Mouse (Mus musculus) limb, embryonic 12.5 days (tissue): Measurements from ENCODE around the gene Cep97. TPM values are rescaled to one million over a fixed set of nuclear protein-coding genes. Genes with fewer than 3 reads are reported as not detected.
"Not testable (repeated sequence)": the region's sequence is repeated elsewhere in the genome, so short reads cannot be mapped to it uniquely, and the experiment has no call there.

Experiments used
- ATAC-seq: fragments of 200-750 bp; cut with Nextera tagmentation; 2 replicates; pipeline ENCODE4 v1.8.0; 2017; ENCODE audit warnings: low read depth, moderate TSS enrichment; ENCODE audit not compliant: insufficient number of reproducible peaks, insufficient read depth, low FRiP score, low TSS enrichment
- H3K27ac ChIP-seq: fragments of 300-500 bp; sonication (generic); 2 replicates; pipeline ENCODE4 v1.5.1; 2016; ENCODE audit warnings: mild to moderate bottlenecking, moderate library complexity
- H3K27me3 ChIP-seq: fragments of 300-500 bp; sonication (generic); 2 replicates; pipeline ENCODE4 v1.6.1; 2016; ENCODE audit warnings: mild to moderate bottlenecking, moderate library complexity
- H3K36me3 ChIP-seq: fragments of 300-500 bp; sonication (generic); 2 replicates; pipeline ENCODE4 v1.6.1; 2016; ENCODE audit warnings: mild to moderate bottlenecking, moderate library complexity
- H3K4me1 ChIP-seq: fragments of 300-500 bp; sonication (generic); replicated peaks from 2 replicates; pipeline ENCODE4 v1.6.1; 2016
- H3K4me2 ChIP-seq: fragments of 300-500 bp; sonication (generic); 2 replicates; pipeline ENCODE4 v1.6.1; 2016; ENCODE audit warnings: mild to moderate bottlenecking, moderate library complexity
- H3K4me3 ChIP-seq: fragments of 300-500 bp; sonication (generic); replicated peaks from 2 replicates; pipeline ENCODE4 v1.5.1; 2016; ENCODE audit warnings: mild to moderate bottlenecking
- H3K9ac ChIP-seq: fragments of 300-500 bp; sonication (generic); replicated peaks from 2 replicates; pipeline ENCODE4 v1.6.1; 2016; ENCODE audit warnings: mild to moderate bottlenecking, moderate library complexity
- H3K9me3 ChIP-seq: fragments of 300-500 bp; sonication (generic); 2 replicates; pipeline ENCODE4 v1.6.1; 2016; ENCODE audit warnings: mild to moderate bottlenecking, moderate library complexity
- WGBS: fragments of 180-500 bp; shearing (Covaris S2); methylation state at CpG from one replicate; pipeline ENCODE4 v1.1.7; 2016; 5-methylcytosine and 5-hydroxymethylcytosine counted together
- polyA plus RNA-seq: library from polyadenylated mRNA; unstranded; fragments of >200 nt; fragmentation: Nextera tagmentation; extraction: Ambion mirVana; gene quantifications from 2 replicates; pipeline ENCODE4 v1.2.1, GENCODE M21; 2016

Cep97 gene
- polyA plus RNA-seq, 1 experiment from 2014 or later, result 13.4 TPM

- ATAC-seq, result no peak
- Histone ChIP-seq H3K9me3 (no peaks in the 10 kb centered on the region), H3K27ac (no peak overlapping the region), H3K27me3 (no peaks in the 10 kb centered on the region), H3K9ac (no peak overlapping the region), H3K4me1 (peaks cover 4% of the 10 kb centered on the region), H3K36me3 (peaks cover 16% of the 10 kb centered on the region), H3K4me2 (no peak overlapping the region), H3K4me3 (no peak overlapping the region)
- WGBS, result 69% methylated on average over 4 of the region's 4 CpGs
Measured at GRCm38 (mm10) chr16:55964126-55964949, 29.7 kb upstream of the Cep97 start.

- not testable (repeated sequence) for H3K27ac ChIP-seq, H3K9me3 ChIP-seq, H3K27me3 ChIP-seq, ATAC-seq, H3K4me1 ChIP-seq, H3K9ac ChIP-seq, H3K4me2 ChIP-seq, H3K36me3 ChIP-seq, H3K4me3 ChIP-seq
- WGBS, result 88% methylated on average over 6 of the region's 11 CpGs
Measured at GRCm38 (mm10) chr16:55963068-55963467, 28.4 kb upstream of the Cep97 start.

- not testable (repeated sequence) for H3K4me3 ChIP-seq, H3K27me3 ChIP-seq, H3K9ac ChIP-seq, H3K4me1 ChIP-seq, ATAC-seq, H3K9me3 ChIP-seq, H3K4me2 ChIP-seq, H3K36me3 ChIP-seq, H3K27ac ChIP-seq
- WGBS, result 86% methylated on average over 9 of the region's 9 CpGs
Measured at GRCm38 (mm10) chr16:55954196-55954595, 19.5 kb upstream of the Cep97 start.

- no peak overlapping the region for H3K27ac ChIP-seq
- no peak overlapping the region for H3K4me2 ChIP-seq
- no peaks in the 10 kb centered on the region for H3K9me3 ChIP-seq
- no peaks in the 10 kb centered on the region for H3K27me3 ChIP-seq
- no peaks in the 10 kb centered on the region for H3K4me1 ChIP-seq
- no peak for ATAC-seq
- H3K36me3 ChIP-seq, result no peaks in the 10 kb centered on the region
- H3K9ac ChIP-seq, result no peak overlapping the region
- H3K4me3 ChIP-seq, result no peak overlapping the region
Measured at GRCm38 (mm10) chr16:55952771-55953170, 18.1 kb upstream of the Cep97 start.

- H3K27me3 ChIP-seq, result no peaks in the 10 kb centered on the region
- H3K9ac ChIP-seq, result no peak overlapping the region
- no peaks in the 10 kb centered on the region for H3K4me1 ChIP-seq
- H3K4me3 ChIP-seq, result no peak overlapping the region
- no peak overlapping the region for H3K4me2 ChIP-seq
- H3K9me3 ChIP-seq, result no peaks in the 10 kb centered on the region
- no peak overlapping the region for H3K27ac ChIP-seq
- ATAC-seq, result no peak; the same call in 1 of the 2 replicates
- 75% methylated on average over 7 of the region's 7 CpGs for WGBS
- no peaks in the 10 kb centered on the region for H3K36me3 ChIP-seq
Measured at GRCm38 (mm10) chr16:55951679-55952327, 17.1 kb upstream of the Cep97 start.

- Histone ChIP-seq H3K36me3 (no peaks in the 10 kb centered on the region), H3K4me1 (no peaks in the 10 kb centered on the region), H3K9ac (no peak overlapping the region), H3K27ac (no peak overlapping the region), H3K4me3 (no peak overlapping the region), H3K27me3 (no peaks in the 10 kb centered on the region), H3K4me2 (no peak overlapping the region), H3K9me3 (no peaks in the 10 kb centered on the region)
- 47% methylated on average over 19 of the region's 19 CpGs for WGBS
- ATAC-seq, result no peak
Measured at GRCm38 (mm10) chr16:55950946-55951678, 16.5 kb upstream of the Cep97 start.

- no peaks in the 10 kb centered on the region for H3K4me1 ChIP-seq
- 75% methylated on average over 3 of the region's 3 CpGs for WGBS
Measured at GRCm38 (mm10) chr16:55950462-55950861, 15.8 kb upstream of the Cep97 start.

GRCm38 (mm10) chr16:55948963-55949362 is 14.3 kb upstream of the Cep97 start:
- Histone ChIP-seq H3K4me3 (no peak overlapping the region), H3K4me1 (no peaks in the 10 kb centered on the region), H3K9ac (no peak overlapping the region), H3K27me3 (no peaks in the 10 kb centered on the region), H3K36me3 (no peaks in the 10 kb centered on the region), H3K27ac (no peak overlapping the region), H3K4me2 (no peak overlapping the region), H3K9me3 (no peaks in the 10 kb centered on the region)
- WGBS, result 70% methylated on average over 7 of the region's 7 CpGs
- ATAC-seq, result no peak

More at GRCm38 (mm10) chr16:55950462-55950861, 15.8 kb upstream of the Cep97 start:
- Histone ChIP-seq H3K9ac (no peak overlapping the region), H3K9me3 (no peaks in the 10 kb centered on the region), H3K27ac (no peak overlapping the region), H3K36me3 (no peaks in the 10 kb centered on the region), H3K27me3 (no peaks in the 10 kb centered on the region), H3K4me3 (no peak overlapping the region), H3K4me2 (no peak overlapping the region)
- ATAC-seq, result no peak

- H3K4me2 ChIP-seq, ATAC-seq, H3K27ac ChIP-seq, H3K27me3 ChIP-seq, H3K4me3 ChIP-seq, H3K9ac ChIP-seq, H3K36me3 ChIP-seq, H3K9me3 ChIP-seq, H3K4me1 ChIP-seq: not testable (repeated sequence)
- 86% methylated on average over 2 of the region's 2 CpGs for WGBS
Measured at GRCm38 (mm10) chr16:55947876-55948410, 13.3 kb upstream of the Cep97 start.

- Histone ChIP-seq H3K4me1 (no peaks in the 10 kb centered on the region), H3K27ac (no peak overlapping the region), H3K36me3 (no peaks in the 10 kb centered on the region), H3K4me2 (no peak overlapping the region), H3K4me3 (no peak overlapping the region), H3K27me3 (no peaks in the 10 kb centered on the region), H3K9ac (no peak overlapping the region), H3K9me3 (no peaks in the 10 kb centered on the region)
- 80% methylated on average over 3 of the region's 3 CpGs for WGBS
- ATAC-seq, result no peak
Measured at GRCm38 (mm10) chr16:55947266-55947665, 12.6 kb upstream of the Cep97 start.

GRCm38 (mm10) chr16:55940781-55941180 is 6.1 kb upstream of the Cep97 start:
- Histone ChIP-seq H3K27me3 (no peaks in the 10 kb centered on the region), H3K36me3 (no peaks in the 10 kb centered on the region), H3K27ac (no peak overlapping the region), H3K9ac (no peak overlapping the region), H3K4me1 (no peaks in the 10 kb centered on the region), H3K4me3 (no peak overlapping the region), H3K9me3 (no peaks in the 10 kb centered on the region), H3K4me2 (no peak overlapping the region)
- WGBS, result 94% methylated on average over 4 of the region's 4 CpGs
- no peak for ATAC-seq
